Mouse (Mus musculus): Measurements from ENCODE around the gene Ap2a2. TPM values are rescaled to one million over a fixed set of nuclear protein-coding genes. Genes with fewer than 3 reads are reported as not detected.

The Ap2a2 gene
- total and polyA plus RNA-seq, 3 experiments, result 34.7 to 67.9 (median 59.5) TPM

GRCm38 (mm10) chr7:141558329-141558776, 3.6 kb upstream of the Ap2a2 start:
- H3K36me3 ChIP-seq (ENCODE audit: control insufficient read depth in 1 of 2, insufficient read depth in 2 of 2, low read length in 2 of 2), result peaks cover 0 to 33% of the 10 kb centered on the region in 2 experiments; a peak in 2 of 4 replicates
- peaks cover 20 to 34% of the 10 kb centered on the region in 2 experiments for H3K4me1 ChIP-seq (ENCODE audit: control insufficient read depth in 1 of 2, insufficient read depth in 2 of 2, low read length in 2 of 2)
- peak overlapping the region; percentile 44 for H3K9ac ChIP-seq (ENCODE audit: control insufficient read depth, low read depth, low read length, poor library complexity, severe bottlenecking)
- peak overlapping the region in 1 of 2 experiments; percentile 5; a peak in 1 of 4 replicates for H3K4me3 ChIP-seq (ENCODE audit: control insufficient read depth in 1 of 2, insufficient read depth in 1 of 2, low read depth in 2 of 2, low read length in 2 of 2)
- peak overlapping the region; percentile 86 for H3K27ac ChIP-seq (ENCODE audit: control insufficient read depth, low read depth, low read length)
- no peaks in the 10 kb centered on the region for H3K27me3 ChIP-seq (ENCODE audit: control insufficient read depth in 1 of 2, insufficient read depth in 2 of 2, low read length in 2 of 2)
- H3K9me3 ChIP-seq (replicated peaks; ENCODE audit: insufficient read depth, low read length), result no peaks in the 10 kb centered on the region
- DNase-seq (ENCODE audit: low read depth, low spot score), result peak; percentile 90
- H3K79me2 ChIP-seq (ENCODE audit: control insufficient read depth, insufficient read depth, low read length, poor library complexity), result peaks cover 12% of the 10 kb centered on the region
- TF ChIP-seq NRF1 (IDR thresholded peaks at IDR 0.05; ENCODE audit: insufficient read depth, low read depth, low read length, poor library complexity, severe bottlenecking) (no peak), NELFE (IDR thresholded peaks at IDR 0.05; ENCODE audit: low read depth, low read length) (peak; percentile 69), SMC3 (IDR thresholded peaks at IDR 0.05; ENCODE audit: low read depth, low read length) (no peak), CTCF (IDR thresholded peaks at IDR 0.05 in 2 of 3, conservative IDR thresholded peaks at IDR 0.05 in 1 of 3; ENCODE audit: control insufficient read depth in 1 of 3, insufficient read depth in 1 of 3, low read depth in 2 of 3, low read length in 3 of 3, poor library complexity in 1 of 3, severe bottlenecking in 1 of 3) (no peak), GATA1 (IDR thresholded peaks at IDR 0.05; ENCODE audit: low read depth, low read length) (peak; percentile 91), MAFK (IDR thresholded peaks at IDR 0.05; ENCODE audit: borderline replicate concordance, low read depth, low read length) (no peak), GABPA (IDR thresholded peaks at IDR 0.05; ENCODE audit: low read depth, low read length) (no peak), POLR2AphosphoS2 (IDR thresholded peaks at IDR 0.05; ENCODE audit: low read length) (peak; percentile 86; the same call in 1 of the 2 replicates), EP300 (IDR thresholded peaks at IDR 0.05; ENCODE audit: low read depth in 1 of 2, low read length in 2 of 2) (peak; percentile 64 to 82; a peak in 3 of 4 replicates), ZKSCAN1 (IDR thresholded peaks at IDR 0.05; ENCODE audit: low read depth, low read length) (no peak), USF2 (IDR thresholded peaks at IDR 0.05; ENCODE audit: borderline replicate concordance in 1 of 2, insufficient read depth in 1 of 2, low read depth in 1 of 2, low read length in 2 of 2) (no peak), ZC3H11A (IDR thresholded peaks at IDR 0.05; ENCODE audit: low read depth, low read length) (no peak), RCOR1 (IDR thresholded peaks at IDR 0.05; ENCODE audit: low read depth, low read length) (no peak), ZNF384 (IDR thresholded peaks at IDR 0.05; ENCODE audit: low read depth, low read length) (no peak), USF1 (IDR thresholded peaks at IDR 0.05; ENCODE audit: low read depth, low read length) (no peak), JUND (IDR thresholded peaks at IDR 0.05; ENCODE audit: low read depth, low read length) (no peak), MXI1 (IDR thresholded peaks at IDR 0.05; ENCODE audit: low read depth, low read length) (no peak), SIN3A (IDR thresholded peaks at IDR 0.05; ENCODE audit: low read length) (peak; percentile 59), ETS1 (IDR thresholded peaks at IDR 0.05; ENCODE audit: low read depth, low read length) (peak; percentile 84), MEF2A (IDR thresholded peaks at IDR 0.05; ENCODE audit: extremely low read depth, insufficient replicate concordance, low read depth, low read length, poor library complexity, severe bottlenecking) (no peak), UBTF (IDR thresholded peaks at IDR 0.05; ENCODE audit: borderline replicate concordance, insufficient read depth, low read depth, low read length) (no peak), MAZ (IDR thresholded peaks at IDR 0.05; ENCODE audit: low read depth, low read length) (no peak), BHLHE40 (IDR thresholded peaks at IDR 0.05; ENCODE audit: borderline replicate concordance, low read depth, low read length) (no peak), KAT2A (conservative IDR thresholded peaks at IDR 0.05; ENCODE audit: low read depth, low read length) (no peak), CHD1 (IDR thresholded peaks at IDR 0.05; ENCODE audit: low read depth, low read length) (no peak), HCFC1 (IDR thresholded peaks at IDR 0.05; ENCODE audit: low read depth, low read length) (peak; percentile 58; the same call in 1 of the 2 replicates), RAD21 (IDR thresholded peaks at IDR 0.05; ENCODE audit: low read depth, low read length) (no peak), TCF12 (IDR thresholded peaks at IDR 0.05; ENCODE audit: low read depth, low read length) (peak; percentile 80), ZMIZ1 (IDR thresholded peaks at IDR 0.05; ENCODE audit: low read depth, low read length) (peak; percentile 100), MYC (IDR thresholded peaks at IDR 0.05; ENCODE audit: low read depth, low read length) (no peak), MYB (IDR thresholded peaks at IDR 0.05; ENCODE audit: low read depth, low read length) (peak; percentile 56; the same call in 1 of the 2 replicates), E2F4 (IDR thresholded peaks at IDR 0.05; ENCODE audit: borderline replicate concordance, low read depth, low read length) (no peak), TBP (IDR thresholded peaks at IDR 0.05; ENCODE audit: low read depth, low read length) (peak; percentile 98), POLR2A (IDR thresholded peaks at IDR 0.05; ENCODE audit: control insufficient read depth in 1 of 2, insufficient read depth in 1 of 2, low read depth in 1 of 2, low read length in 2 of 2, poor library complexity in 1 of 2) (peak; percentile 79 to 95; a peak in 3 of 4 replicates), MAX (IDR thresholded peaks at IDR 0.05; ENCODE audit: low read length) (no peak), ELF1 (IDR thresholded peaks at IDR 0.05; ENCODE audit: low read depth, low read length) (no peak), TAL1 (IDR thresholded peaks at IDR 0.05; ENCODE audit: low read length) (peak; percentile 84), CHD2 (IDR thresholded peaks at IDR 0.05; ENCODE audit: low read length) (no peak)
